Mouse (Mus musculus): ENCODE results near the gene Ampd2. TPM values are rescaled to one million over a fixed set of nuclear protein-coding genes. Genes with fewer than 3 reads are reported as not detected.

Gene Ampd2
- polyA plus RNA-seq, 1 experiment from 2014 or later, result 66.2 TPM

DNA sequence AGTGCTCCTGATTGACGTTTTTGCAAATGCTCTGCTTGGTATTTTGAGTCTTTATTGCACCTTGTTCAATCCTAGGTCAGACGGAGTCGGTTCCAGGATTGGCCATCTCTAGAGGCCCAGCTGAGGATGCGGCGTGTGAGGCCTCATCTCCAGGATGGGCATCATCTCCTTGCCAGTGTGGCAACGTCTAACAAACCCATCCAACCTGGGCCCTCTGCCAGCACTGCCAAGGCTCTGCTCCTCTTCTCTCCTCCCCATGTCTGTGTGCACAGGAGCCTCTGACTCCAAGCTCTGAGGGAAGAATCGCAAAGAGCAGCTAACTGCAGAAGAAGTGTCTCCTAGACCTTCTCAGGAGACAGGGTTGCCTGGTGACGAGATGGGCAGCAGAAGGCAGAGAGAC is 23.8 kb downstream of the Ampd2 start:
- H3K27me3 ChIP-seq, result no peaks in the 10 kb centered on the region
- 0 out of 2 replicates have a peak, but pooled peaks cover 3% of the 10 kb centered on the region for H3K4me1 ChIP-seq (replicated peaks)
- H3K9ac ChIP-seq, result no peak overlapping the region
- 77% methylated on average over 8 of the region's 8 CpGs for WGBS
- no peak overlapping the region for H3K27ac ChIP-seq (replicated peaks)
- no peak overlapping the region for H3K4me2 ChIP-seq
- no peaks in the 10 kb centered on the region for H3K9me3 ChIP-seq
- H3K36me3 ChIP-seq, result no peaks in the 10 kb centered on the region
- no peak for ATAC-seq (ENCODE audit: low FRiP score, low read depth)
- no peak overlapping the region for H3K4me3 ChIP-seq

DNA sequence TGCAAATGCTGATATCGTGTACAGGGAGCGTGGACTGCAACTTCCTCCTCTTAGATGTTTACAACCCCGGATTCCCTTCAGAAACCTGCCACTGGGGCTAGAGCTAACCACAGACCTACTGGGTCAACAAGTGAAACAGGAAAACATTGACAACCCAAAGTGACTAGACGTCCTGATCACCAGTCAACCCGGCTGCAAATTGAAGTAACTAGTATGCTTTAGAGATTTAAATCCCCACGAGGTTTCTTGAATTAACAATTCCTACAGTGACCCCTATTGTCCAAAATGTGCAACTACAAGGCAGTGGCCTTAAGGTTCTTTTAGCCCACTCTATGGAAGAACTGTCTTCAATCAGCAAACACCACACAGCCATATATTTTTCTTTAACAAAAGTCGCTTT is 25.0 kb downstream of the Ampd2 start:
- Histone ChIP-seq H3K36me3 (no peaks in the 10 kb centered on the region), H3K4me1 (replicated peaks) (0 out of 2 replicates have a peak, but pooled peaks cover 3% of the 10 kb centered on the region), H3K4me3 (no peak overlapping the region), H3K27ac (replicated peaks) (no peak overlapping the region), H3K9me3 (no peaks in the 10 kb centered on the region), H3K4me2 (peak overlapping the region; percentile 31; the same call in 1 of the 2 replicates), H3K9ac (no peak overlapping the region), H3K27me3 (no peaks in the 10 kb centered on the region)
- ATAC-seq (ENCODE audit: low FRiP score, low read depth), result no peak
- 28% methylated on average over 7 of the region's 7 CpGs for whole genome bisulfite sequencing

DNA sequence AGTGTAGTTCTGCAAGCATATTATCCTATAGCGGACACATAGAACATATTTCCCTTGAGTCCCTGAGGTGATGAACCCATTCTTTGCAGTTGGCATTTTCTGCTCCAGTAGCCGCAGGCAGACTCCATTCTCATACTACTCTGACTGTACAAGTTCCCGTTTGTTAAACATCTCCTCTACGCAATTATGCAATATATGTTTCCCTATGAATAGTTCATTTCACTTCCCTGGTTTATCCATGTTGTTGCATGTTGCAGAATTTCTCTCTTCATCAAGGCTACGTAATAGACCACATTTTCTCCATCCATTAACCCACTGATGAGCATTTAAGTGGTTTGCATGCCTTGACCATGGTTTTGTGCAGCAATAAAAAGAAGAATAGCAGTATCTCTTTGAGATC is 36.0 kb downstream of the Ampd2 start:
- Histone ChIP-seq H3K27ac (replicated peaks) (no peak overlapping the region), H3K27me3 (no peaks in the 10 kb centered on the region), H3K4me2 (no peak overlapping the region), H3K9ac (no peak overlapping the region), H3K4me3 (no peak overlapping the region), H3K36me3 (no peaks in the 10 kb centered on the region), H3K4me1 (replicated peaks) (no peaks in the 10 kb centered on the region), H3K9me3 (no peaks in the 10 kb centered on the region)
- 89% methylated on average over 5 of the region's 5 CpGs for WGBS
- no peak for ATAC-seq (ENCODE audit: low FRiP score, low read depth)

DNA sequence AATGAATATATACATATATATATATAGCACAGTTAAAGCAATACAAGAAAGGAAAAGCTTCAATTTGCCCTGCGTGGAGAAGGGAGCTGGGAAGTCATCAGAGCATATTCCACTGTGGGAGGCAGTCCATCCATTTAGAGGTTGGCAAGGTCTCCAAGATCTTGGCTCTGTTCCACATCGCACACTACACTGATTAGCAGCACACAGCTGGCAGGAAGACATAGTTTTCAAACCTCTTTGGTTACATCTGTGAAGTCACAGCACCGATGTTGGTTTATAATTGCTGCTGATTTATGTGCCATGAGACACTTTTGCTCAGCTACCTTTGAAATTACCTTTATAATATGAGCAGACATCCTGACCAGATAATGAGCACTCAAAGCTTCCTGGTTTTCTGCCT is 38.1 kb downstream of the Ampd2 start:
- Histone ChIP-seq H3K4me3 (no peak overlapping the region), H3K27ac (replicated peaks) (no peak overlapping the region), H3K9me3 (no peaks in the 10 kb centered on the region), H3K36me3 (no peaks in the 10 kb centered on the region), H3K9ac (no peak overlapping the region), H3K4me2 (no peak overlapping the region), H3K27me3 (no peaks in the 10 kb centered on the region), H3K4me1 (replicated peaks) (peaks cover 11% of the 10 kb centered on the region)
- no peak for ATAC-seq (ENCODE audit: low FRiP score, low read depth)
- WGBS, result 71% methylated on average over 3 of the region's 3 CpGs

DNA sequence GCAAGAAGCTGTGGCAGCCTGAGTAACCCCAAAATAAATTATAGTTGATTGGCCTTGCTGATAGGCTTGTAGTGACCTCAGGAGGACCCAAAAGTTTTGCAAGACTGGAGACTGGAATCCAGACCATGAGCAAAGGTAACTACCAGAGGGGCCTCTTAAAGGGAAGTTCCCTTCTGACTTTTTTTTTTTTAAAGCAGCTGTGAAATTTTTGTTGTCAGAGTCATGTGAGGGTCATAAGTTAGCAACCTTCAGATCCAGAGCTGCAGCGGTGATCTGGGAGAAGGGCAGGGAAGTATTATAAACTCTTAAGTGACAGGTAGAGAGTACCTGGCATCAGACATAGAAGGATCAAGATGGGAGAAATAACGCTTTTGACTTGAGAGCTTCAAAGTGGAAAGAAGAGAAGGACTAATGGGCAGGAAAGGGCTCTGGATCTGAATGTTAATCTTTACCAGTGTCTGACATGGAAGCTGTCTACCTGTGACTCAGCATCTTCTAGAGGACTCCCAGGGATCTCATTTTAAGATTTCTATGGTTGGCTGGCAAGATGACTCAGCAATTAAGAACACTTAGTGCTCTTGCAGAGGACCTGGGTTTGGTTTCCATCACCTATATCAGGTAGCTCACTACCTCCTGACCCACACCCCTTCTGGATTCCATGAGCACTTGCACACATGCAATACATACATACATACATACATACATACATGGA is 39.4 kb downstream of the Ampd2 start:
- Histone ChIP-seq H3K4me2 (no peak overlapping the region), H3K9ac (no peak overlapping the region), H3K4me1 (replicated peaks) (peaks cover 11% of the 10 kb centered on the region), H3K27ac (replicated peaks) (no peak overlapping the region), H3K4me3 (no peak overlapping the region), H3K9me3 (no peaks in the 10 kb centered on the region), H3K27me3 (no peaks in the 10 kb centered on the region), H3K36me3 (no peaks in the 10 kb centered on the region)
- whole genome bisulfite sequencing, result 88% methylated on average over 2 of the region's 2 CpGs
- no peak for ATAC-seq (ENCODE audit: low FRiP score, low read depth)

DNA sequence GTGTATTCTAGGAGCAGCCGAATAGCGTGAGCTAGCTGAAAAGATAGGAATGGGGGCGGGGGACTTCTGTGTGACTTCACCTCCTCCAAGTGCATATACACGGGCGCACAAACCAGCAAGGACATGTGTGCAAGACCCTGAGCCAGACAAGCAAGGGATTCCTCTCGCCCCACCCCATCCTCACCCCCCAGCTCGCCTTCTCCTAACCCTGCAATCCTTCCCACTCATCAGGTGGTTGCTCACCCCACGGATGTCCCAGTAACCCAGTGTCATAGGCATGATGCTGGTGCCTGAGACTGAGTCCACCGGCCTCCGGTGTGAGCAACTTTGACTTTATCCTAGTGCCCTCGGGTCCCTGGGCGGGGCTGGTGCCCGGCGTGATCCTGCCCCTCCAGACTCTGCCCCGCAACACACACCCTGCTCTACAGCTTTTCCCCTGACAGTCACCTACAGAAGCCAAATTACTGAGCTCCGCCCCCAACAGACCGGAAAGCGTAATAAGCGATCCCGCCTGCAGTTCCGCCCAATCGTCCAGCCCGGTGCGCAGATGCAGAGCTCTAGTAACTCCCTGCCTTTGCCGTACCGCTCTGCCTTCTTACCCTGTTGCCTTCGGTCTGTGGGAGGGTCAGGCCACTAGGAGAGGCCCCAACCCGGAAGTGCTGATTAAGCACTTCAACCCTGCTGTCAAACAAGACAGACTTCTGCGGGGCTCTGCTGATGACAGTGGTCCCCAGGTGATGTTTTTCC is 41.9 kb downstream of the Ampd2 start, which contains the start of gene Gstm4:
TSS of gene Gstm4 (minus strand) at position 501 of the 747 bp plus-strand sequence.
- no peaks in the 10 kb centered on the region for H3K36me3 ChIP-seq
- no peaks in the 10 kb centered on the region for H3K9me3 ChIP-seq
- peak within 1 kb of the TSS; percentile 76 for H3K4me2 ChIP-seq
- peak within 1 kb of the TSS; percentile 58 for H3K27ac ChIP-seq (replicated peaks)
- no peaks in the 10 kb centered on the region for H3K27me3 ChIP-seq
- H3K4me1 ChIP-seq (replicated peaks), result peaks cover 11% of the 10 kb centered on the region
- H3K4me3 ChIP-seq, result peak within 1 kb of the TSS; percentile 54
- 8% methylated on average over 29 of the region's 29 CpGs for WGBS
- H3K9ac ChIP-seq, result peak within 1 kb of the TSS; percentile 60
- ATAC-seq (ENCODE audit: low FRiP score, low read depth), result peak; percentile 93

DNA sequence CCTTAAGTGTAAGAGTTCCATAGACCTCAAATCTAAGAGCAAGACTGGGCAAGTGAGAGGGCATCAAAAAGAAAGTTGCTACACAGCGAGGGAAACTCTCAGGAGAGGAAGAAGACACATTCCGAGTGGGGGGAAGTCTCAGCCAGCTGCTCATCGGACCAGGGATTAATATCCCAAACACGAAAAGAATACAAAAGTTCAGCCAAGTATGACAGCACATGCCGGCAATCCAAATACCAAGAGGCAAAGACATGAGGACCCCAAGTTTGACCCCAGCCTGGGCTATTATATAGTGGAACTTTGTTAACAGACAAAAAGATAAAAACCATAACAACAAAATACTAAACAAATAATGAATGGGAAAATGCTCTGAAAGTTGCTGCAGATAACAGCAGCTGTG is 53.3 kb downstream of the Ampd2 start:
- Histone ChIP-seq H3K9me3 (no peaks in the 10 kb centered on the region), H3K9ac (no peak overlapping the region), H3K27me3 (no peaks in the 10 kb centered on the region), H3K4me2 (no peak overlapping the region), H3K4me3 (no peak overlapping the region), H3K27ac (replicated peaks) (no peak overlapping the region), H3K4me1 (replicated peaks) (no peaks in the 10 kb centered on the region), H3K36me3 (no peaks in the 10 kb centered on the region)
- whole genome bisulfite sequencing, result 58% methylated on average over 5 of the region's 5 CpGs
- ATAC-seq (ENCODE audit: low FRiP score, low read depth), result no peak

DNA sequence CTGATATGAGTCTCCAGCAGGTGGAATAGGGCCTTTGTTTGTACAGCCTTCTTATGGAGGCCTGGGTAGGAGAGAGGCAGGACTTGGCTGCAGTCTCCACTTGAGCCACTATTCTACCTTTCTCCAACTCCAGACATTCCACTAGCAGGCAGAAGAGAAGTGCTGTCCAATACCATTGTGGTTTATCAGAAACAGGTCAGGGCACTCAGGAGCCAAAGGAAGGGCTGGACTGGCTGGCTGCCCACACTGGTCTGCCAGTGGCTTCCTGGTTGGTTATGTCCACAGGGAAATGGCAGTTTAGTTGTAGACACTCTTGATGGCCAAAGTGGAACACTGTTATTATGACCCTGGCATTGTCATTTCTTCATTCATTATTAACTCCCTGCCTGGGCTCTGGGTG is 54.3 kb downstream of the Ampd2 start:
- Histone ChIP-seq H3K9ac (no peak overlapping the region), H3K27ac (replicated peaks) (no peak overlapping the region), H3K4me2 (no peak overlapping the region), H3K36me3 (no peaks in the 10 kb centered on the region), H3K27me3 (no peaks in the 10 kb centered on the region), H3K4me1 (replicated peaks) (no peaks in the 10 kb centered on the region), H3K4me3 (no peak overlapping the region), H3K9me3 (no peaks in the 10 kb centered on the region)
- no peak for ATAC-seq (ENCODE audit: low FRiP score, low read depth)

DNA sequence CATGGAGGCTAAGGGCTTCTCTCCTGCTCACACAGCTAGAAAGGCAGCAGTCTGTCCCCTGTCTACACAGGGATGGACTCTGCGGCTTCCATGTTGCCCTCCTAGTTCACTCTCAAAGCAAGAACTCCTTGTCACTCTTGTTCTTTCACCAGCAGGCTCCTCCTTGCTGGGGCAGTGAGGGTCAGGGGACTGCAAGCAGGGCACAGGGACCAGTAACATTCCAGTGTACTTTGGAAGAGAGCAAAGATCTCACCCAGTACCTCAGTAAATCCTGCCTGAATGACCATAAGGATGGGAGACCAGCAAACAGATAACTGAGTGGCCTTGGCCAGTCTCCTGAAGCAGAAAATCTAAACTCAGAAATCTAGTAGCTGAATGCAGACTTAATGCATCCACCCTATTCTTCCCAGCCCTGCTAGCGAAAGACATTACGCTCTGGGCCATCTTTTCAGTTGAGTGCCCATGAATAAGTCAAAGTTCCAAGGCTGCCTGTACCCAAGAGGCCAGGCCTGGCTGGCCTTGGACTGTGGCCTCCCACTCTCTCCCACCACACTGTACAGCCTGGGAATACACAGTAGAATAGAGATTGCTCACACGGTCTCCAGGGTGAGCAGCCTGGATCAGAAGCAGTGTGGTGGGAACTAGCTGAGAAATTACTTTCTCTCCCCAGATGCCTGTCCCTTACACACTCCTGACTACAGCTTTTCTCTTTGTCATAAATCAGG is 57.6 kb downstream of the Ampd2 start:
- no peak for ATAC-seq (ENCODE audit: low FRiP score, low read depth)

DNA sequence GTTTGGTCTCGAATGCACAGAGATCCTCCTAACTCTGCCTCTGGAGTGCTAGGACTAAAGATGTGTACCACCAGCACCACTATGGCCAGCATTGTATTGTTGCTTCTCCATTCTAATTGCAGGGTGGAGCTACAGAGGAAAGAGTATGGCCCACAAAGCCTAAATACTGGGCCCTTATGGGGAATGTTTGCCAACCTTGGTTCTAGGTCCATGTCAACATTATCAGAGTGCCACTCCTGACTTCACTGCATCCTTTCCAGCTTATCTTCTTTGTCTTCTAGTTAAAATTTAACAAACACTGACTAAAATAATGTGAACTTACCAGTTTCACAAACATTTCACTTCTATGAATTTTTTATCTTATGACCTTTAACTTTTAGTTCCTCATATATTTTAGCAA is 59.9 kb downstream of the Ampd2 start:
- H3K4me3 ChIP-seq, result no peak overlapping the region
- no peak for ATAC-seq (ENCODE audit: low FRiP score, low read depth)
- H3K4me2 ChIP-seq, result no peak overlapping the region
- H3K27me3 ChIP-seq, result no peaks in the 10 kb centered on the region
- no peaks in the 10 kb centered on the region for H3K9me3 ChIP-seq
- no peaks in the 10 kb centered on the region for H3K4me1 ChIP-seq (replicated peaks)
- H3K36me3 ChIP-seq, result no peaks in the 10 kb centered on the region
- WGBS, result 91% methylated on average over 1 of the region's 1 CpGs
- H3K27ac ChIP-seq (replicated peaks), result no peak overlapping the region
- no peak overlapping the region for H3K9ac ChIP-seq

More for the DNA sequence above, 57.6 kb downstream of the Ampd2 start:
- no peak overlapping the region for H3K27ac ChIP-seq (replicated peaks)
- no peak overlapping the region for H3K4me3 ChIP-seq
- no peak overlapping the region for H3K9ac ChIP-seq
- 50% methylated on average over 4 of the region's 4 CpGs for WGBS
- H3K27me3 ChIP-seq, result no peaks in the 10 kb centered on the region
- H3K36me3 ChIP-seq, result no peaks in the 10 kb centered on the region
- H3K9me3 ChIP-seq, result no peaks in the 10 kb centered on the region
- H3K4me1 ChIP-seq (replicated peaks), result no peaks in the 10 kb centered on the region
- no peak overlapping the region for H3K4me2 ChIP-seq

DNA sequence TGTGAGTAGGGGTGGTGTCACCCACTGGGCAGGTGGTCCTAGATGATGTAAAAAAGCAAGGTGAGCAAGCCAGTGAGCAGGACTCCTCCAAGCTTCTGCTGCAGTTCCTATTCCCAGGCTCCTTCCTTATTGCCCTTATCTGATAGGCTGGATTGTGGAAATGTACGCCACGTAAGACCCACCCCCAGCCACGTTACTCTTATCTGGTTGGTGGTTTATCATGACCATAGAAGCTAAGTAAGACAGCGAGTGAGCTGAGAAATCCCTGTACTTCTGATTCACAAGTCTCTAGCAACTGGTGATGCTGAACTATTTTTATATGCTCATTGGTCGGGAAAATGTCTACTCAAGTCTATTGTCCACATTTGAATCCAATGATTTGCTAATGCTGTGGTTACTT is 60.4 kb downstream of the Ampd2 start:
- Histone ChIP-seq H3K4me1 (replicated peaks) (no peaks in the 10 kb centered on the region), H3K27ac (replicated peaks) (no peak overlapping the region), H3K9ac (no peak overlapping the region), H3K4me2 (no peak overlapping the region), H3K4me3 (no peak overlapping the region), H3K27me3 (no peaks in the 10 kb centered on the region), H3K9me3 (no peaks in the 10 kb centered on the region), H3K36me3 (no peaks in the 10 kb centered on the region)
- WGBS, result 87% methylated on average over 5 of the region's 5 CpGs
- ATAC-seq (ENCODE audit: low FRiP score, low read depth), result no peak

DNA sequence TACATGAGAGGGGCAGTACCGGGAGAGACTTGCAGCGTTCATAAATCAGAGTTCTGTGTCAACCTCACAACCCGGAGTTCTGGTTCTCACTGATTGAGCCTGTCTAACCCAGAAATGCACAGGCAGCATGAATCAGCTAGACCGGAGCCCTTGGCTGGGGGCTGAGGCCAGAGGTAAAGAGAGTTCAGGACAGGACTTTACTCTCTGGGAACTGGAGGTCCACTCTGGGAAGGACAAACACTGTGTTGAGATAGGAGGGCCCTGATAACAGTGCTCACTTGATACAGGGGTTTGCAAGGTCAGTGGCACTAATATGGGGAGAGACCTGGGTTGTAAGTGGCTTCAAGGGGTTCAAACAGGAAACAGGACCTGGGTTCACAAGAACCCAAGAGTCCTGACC is 61.1 kb downstream of the Ampd2 start:
- ATAC-seq (ENCODE audit: low FRiP score, low read depth), result no peak
- Histone ChIP-seq H3K9me3 (no peaks in the 10 kb centered on the region), H3K4me1 (replicated peaks) (no peaks in the 10 kb centered on the region), H3K4me2 (no peak overlapping the region), H3K36me3 (no peaks in the 10 kb centered on the region), H3K4me3 (no peak overlapping the region), H3K27me3 (no peaks in the 10 kb centered on the region), H3K9ac (no peak overlapping the region), H3K27ac (replicated peaks) (no peak overlapping the region)
- 80% methylated on average over 4 of the region's 4 CpGs for WGBS

All from hindbrain, embryonic 15.5 days (tissue).